In genomic region chr11:114723030-114723429, GRCm38 (mm10) we compare ENCODE assay signal across 16 mouse cellular contexts. TPM values are rescaled to one million over a fixed set of nuclear protein-coding genes. Genes with fewer than 3 reads are reported as not detected.
DNase-seq lines count a peak whose midpoint lies in the region; ATAC-seq and TF ChIP-seq lines count a peak whose summit lies in the region.
"Had no signal": no experiment of that assay in that cellular context is flagged by ENCODE, and none has a peak within 500 bp of the region (broad histone marks: within the 10 kb centered on the region; RNA-seq: fewer than 3 reads in every experiment).

No protein-coding gene starts in this region.

- H3K27ac ChIP-seq in forebrain, embryonic 10.5 days, result 0 out of 2 replicates have a peak overlapping the region, but pooled peaks have one; percentile 15
- H3K27ac ChIP-seq in forebrain, embryonic 15.5 days (replicated peaks), result no peak overlapping the region
- H3K27ac ChIP-seq in embryonic facial prominence, embryonic 14.5 days (replicated peaks; ENCODE audit: low read depth, low read length), result no peak overlapping the region
- no peak overlapping the region for H3K27ac ChIP-seq in hindbrain, embryonic 13.5 days
- H3K27ac ChIP-seq: layer of hippocampus, adult 2 months; midbrain, embryonic 15.5 days had no signal

- H3K36me3 ChIP-seq in forebrain, embryonic 10.5 days (replicated peaks), result no peaks in the 10 kb centered on the region
- H3K36me3 ChIP-seq in forebrain, embryonic 15.5 days, result no peaks in the 10 kb centered on the region
- H3K36me3 ChIP-seq in C2C12 (ENCODE audit: control insufficient read depth, insufficient read depth), result peaks cover 4% of the 10 kb centered on the region
- H3K36me3 ChIP-seq in embryonic facial prominence, embryonic 14.5 days (ENCODE audit: control insufficient read depth, insufficient read depth, low read length), result no peaks in the 10 kb centered on the region
- no peaks in the 10 kb centered on the region for H3K36me3 ChIP-seq in hindbrain, embryonic 13.5 days
- H3K36me3 ChIP-seq: heart, embryonic 12.5 days; midbrain, embryonic 15.5 days had no signal

- no peak for DNase-seq in forebrain, embryonic 10.5 days (ENCODE audit: extremely low spot score, low spot score)
- peak; percentile 88 for DNase-seq in adrenal gland, adult 2 months
- DNase-seq in embryonic facial prominence, embryonic 14.5 days (ENCODE audit: low spot score), result peak; percentile 73
- DNase-seq in left cerebral cortex, adult 11 months (ENCODE audit: low spot score), result no peak
- no peak for DNase-seq in embryo, embryonic 11 days
- DNase-seq: B cell, adult 2 months; cerebellum, postnatal 10 days had no signal

- no peak overlapping the region for H3K4me2 ChIP-seq in forebrain, embryonic 15.5 days (replicated peaks)
- H3K4me2 ChIP-seq in embryonic facial prominence, embryonic 14.5 days (ENCODE audit: low read depth, low read length), result no peak overlapping the region
- H3K4me2 ChIP-seq in hindbrain, embryonic 13.5 days, result no peak overlapping the region
- H3K4me2 ChIP-seq: heart, embryonic 12.5 days; midbrain, embryonic 15.5 days had no signal

- no peaks in the 10 kb centered on the region for H3K79me2 ChIP-seq in C2C12 (ENCODE audit: control insufficient read depth, insufficient read depth)

- H3ac ChIP-seq in C2C12 (ENCODE audit: control insufficient read depth, insufficient read length, low read depth), result no peak overlapping the region

- no peak for ATAC-seq in forebrain, embryonic 15.5 days (replicated peaks)
- ATAC-seq in embryonic facial prominence, embryonic 14.5 days (ENCODE audit: low read depth), result peak; percentile 8; the same call in 1 of the 2 replicates
- no peak for ATAC-seq in hindbrain, embryonic 13.5 days (ENCODE audit: low FRiP score)
- ATAC-seq: activated CD4-positive, CD25-positive, alpha-beta regulatory T cell, adult 4 months; midbrain, embryonic 15.5 days had no signal

- H3K27me3 ChIP-seq in forebrain, embryonic 10.5 days (ENCODE audit: poor library complexity, severe bottlenecking), result peaks cover 12% of the 10 kb centered on the region
- H3K27me3 ChIP-seq in forebrain, embryonic 15.5 days, result no peaks in the 10 kb centered on the region
- H3K27me3 ChIP-seq in C2C12 (ENCODE audit: control insufficient read depth, insufficient read depth, insufficient read length), result no peaks in the 10 kb centered on the region
- H3K27me3 ChIP-seq in embryonic facial prominence, embryonic 14.5 days (replicated peaks; ENCODE audit: control insufficient read depth, insufficient read depth, low read length), result no peaks in the 10 kb centered on the region
- no peaks in the 10 kb centered on the region for H3K27me3 ChIP-seq in hindbrain, embryonic 13.5 days
- H3K27me3 ChIP-seq: heart, embryonic 12.5 days; midbrain, embryonic 15.5 days had no signal

- no peak for TF ChIP-seq CTCF in C2C12 (IDR thresholded peaks at IDR 0.05; ENCODE audit: control insufficient read depth, insufficient read depth, insufficient read length)

- H3K4me3 ChIP-seq in forebrain, embryonic 10.5 days, result no peak overlapping the region
- H3K4me3 ChIP-seq in forebrain, embryonic 15.5 days, result no peak overlapping the region
- H3K4me3 ChIP-seq in C2C12 (ENCODE audit: insufficient read depth, poor library complexity, severe bottlenecking), result no peak overlapping the region
- H3K4me3 ChIP-seq in embryonic facial prominence, embryonic 14.5 days (ENCODE audit: low read depth, low read length), result no peak overlapping the region
- H3K4me3 ChIP-seq in hindbrain, embryonic 13.5 days, result no peak overlapping the region
- H3K4me3 ChIP-seq: erythroblast, embryonic 14.5 days; heart, embryonic 12.5 days; layer of hippocampus, adult 2 months; midbrain, embryonic 15.5 days had no signal

- H3K4me1 ChIP-seq in forebrain, embryonic 10.5 days, result peaks cover 21% of the 10 kb centered on the region
- H3K4me1 ChIP-seq in forebrain, embryonic 15.5 days, result peaks cover 18% of the 10 kb centered on the region
- H3K4me1 ChIP-seq in embryonic facial prominence, embryonic 14.5 days (ENCODE audit: control insufficient read depth, insufficient read depth, low read length), result peaks cover 13% of the 10 kb centered on the region
- peaks cover 20% of the 10 kb centered on the region for H3K4me1 ChIP-seq in hindbrain, embryonic 13.5 days (replicated peaks)

- H3K9ac ChIP-seq in forebrain, embryonic 15.5 days (replicated peaks), result no peak overlapping the region
- H3K9ac ChIP-seq in embryonic facial prominence, embryonic 14.5 days (ENCODE audit: low read depth, low read length), result no peak overlapping the region
- H3K9ac ChIP-seq in hindbrain, embryonic 13.5 days, result no peak overlapping the region
- H3K9ac ChIP-seq: heart, embryonic 12.5 days; midbrain, embryonic 15.5 days had no signal

- WGBS in forebrain, embryonic 10.5 days, result 77% methylated on average over 13 of the region's 13 CpGs
- WGBS in forebrain, embryonic 15.5 days, result 71% methylated on average over 13 of the region's 13 CpGs
- 57% methylated on average over 13 of the region's 13 CpGs for WGBS in embryonic facial prominence, embryonic 14.5 days
- WGBS in hindbrain, embryonic 13.5 days, result 74% methylated on average over 13 of the region's 13 CpGs

- peaks cover 3% of the 10 kb centered on the region; the same call in 1 of the 2 replicates for H3K9me3 ChIP-seq in forebrain, embryonic 10.5 days
- H3K9me3 ChIP-seq in forebrain, embryonic 15.5 days, result no peaks in the 10 kb centered on the region
- no peaks in the 10 kb centered on the region for H3K9me3 ChIP-seq in embryonic facial prominence, embryonic 14.5 days (ENCODE audit: control insufficient read depth, low read length)
- no peaks in the 10 kb centered on the region for H3K9me3 ChIP-seq in hindbrain, embryonic 13.5 days
- H3K9me3 ChIP-seq: midbrain, embryonic 15.5 days had no signal

- no peaks in the 10 kb centered on the region for H3K79me3 ChIP-seq in C2C12 (ENCODE audit: low read depth)

TF ChIP-seq in C2C12, 6 proteins besides CTCF, POLR2A, EP300 and RAD21:
- peak; percentile 43 for TF ChIP-seq MYOD1 (IDR thresholded peaks at IDR 0.05; ENCODE audit: control insufficient read depth, insufficient read length, low read depth)
- TF ChIP-seq USF1 (IDR thresholded peaks at IDR 0.05; ENCODE audit: low read depth), result peak; percentile 97
- no peak for TF ChIP-seq CEBPB (IDR thresholded peaks at IDR 0.05; ENCODE audit: low read depth)
- TF ChIP-seq MYOG (IDR thresholded peaks at IDR 0.05; ENCODE audit: control insufficient read depth, extremely low read depth, insufficient read length), result no peak
- peak; percentile 37 for TF ChIP-seq FOSL1 (IDR thresholded peaks at IDR 0.05; ENCODE audit: insufficient read depth, low read length, poor library complexity, severe bottlenecking)
- peak; percentile 98 for TF ChIP-seq MAX (IDR thresholded peaks at IDR 0.05)

RNA-seq across cellular contexts. Expression of gene Dnaic2, which starts 4.2 kb away (rescaled TPM):
- 0.77 and 1.0 TPM in 2 replicates for polyA plus RNA-seq in forebrain, embryonic 10.5 days (2016; fragmentation: Nextera tagmentation; extraction: Ambion mirVana)
- 1.9 and 2.6 TPM in 2 replicates for polyA plus RNA-seq in forebrain, embryonic 15.5 days (2015; fragmentation: Nextera tagmentation; extraction: Ambion mirVana)
- 0.27 TPM for polyA plus RNA-seq in C2C12 (2012; fragmentation: generic; extraction: Trizol)
- under 1 TPM; 0.17 to 0.58 TPM for total RNA-seq in adrenal gland, adult 2 months (2021)
- polyA plus RNA-seq in adrenal gland, adult 2 months (2012; rRNA removed), result 0.49 and 0.85 TPM in 2 replicates
- 2.2 and 4.6 TPM in 2 replicates for polyA plus RNA-seq in embryonic facial prominence, embryonic 14.5 days (2014; fragmentation: Nextera tagmentation; extraction: Ambion mirVana)
- polyA plus RNA-seq in hindbrain, embryonic 13.5 days (2015; fragmentation: Nextera tagmentation; extraction: Ambion mirVana), result 2.9 and 3.8 TPM in 2 replicates
- total RNA-seq: hematopoietic stem cell, adult 5-6 weeks had no signal
- polyA plus RNA-seq: activated CD4-positive, CD25-positive, alpha-beta regulatory T cell, adult 4 months; erythroblast, embryonic 14.5 days had no signal

RNA-seq across cellular contexts. Expression of gene Kif19a, which starts 42.2 kb away (rescaled TPM):
- polyA plus RNA-seq in forebrain, embryonic 10.5 days (2016; fragmentation: Nextera tagmentation; extraction: Ambion mirVana), result 0.33 and 0.71 TPM in 2 replicates
- polyA plus RNA-seq in forebrain, embryonic 15.5 days (2015; fragmentation: Nextera tagmentation; extraction: Ambion mirVana), result 0.52 and 0.83 TPM in 2 replicates
- 0.25 TPM for polyA plus RNA-seq in C2C12 (2012; fragmentation: generic; extraction: Trizol)
- total RNA-seq in adrenal gland, adult 2 months (2021), result under 1 TPM; 0.48 to 0.66 TPM
- polyA plus RNA-seq in adrenal gland, adult 2 months (2012; rRNA removed), result 0.48 and 1.3 TPM in 2 replicates
- polyA plus RNA-seq in embryonic facial prominence, embryonic 14.5 days (2014; fragmentation: Nextera tagmentation; extraction: Ambion mirVana), result 2.1 TPM in 2 replicates
- polyA plus RNA-seq in hindbrain, embryonic 13.5 days (2015; fragmentation: Nextera tagmentation; extraction: Ambion mirVana), result 1.2 and 1.3 TPM in 2 replicates
- polyA plus RNA-seq: erythroblast, embryonic 14.5 days had no signal

RNA-seq across cellular contexts. Expression of gene Ttyh2, which starts 47.8 kb away (rescaled TPM):
- polyA plus RNA-seq in forebrain, embryonic 10.5 days (2016; fragmentation: Nextera tagmentation; extraction: Ambion mirVana), result 8.6 and 9.5 TPM in 2 replicates
- 23.1 and 24.1 TPM in 2 replicates for polyA plus RNA-seq in forebrain, embryonic 15.5 days (2015; fragmentation: Nextera tagmentation; extraction: Ambion mirVana)
- 20.1 TPM for polyA plus RNA-seq in C2C12 (2012; fragmentation: generic; extraction: Trizol)
- total RNA-seq in adrenal gland, adult 2 months (2021), result 100 to 1,000 TPM in 1 of 2 experiments, 10 to 100 TPM in 1; 70.3 to 115 TPM
- polyA plus RNA-seq in adrenal gland, adult 2 months (2012; rRNA removed), result 135 and 182 TPM in 2 replicates
- 37.7 and 41.1 TPM in 2 replicates for polyA plus RNA-seq in embryonic facial prominence, embryonic 14.5 days (2014; fragmentation: Nextera tagmentation; extraction: Ambion mirVana)
- 33.0 and 33.9 TPM in 2 replicates for polyA plus RNA-seq in hindbrain, embryonic 13.5 days (2015; fragmentation: Nextera tagmentation; extraction: Ambion mirVana)

RNA-seq across cellular contexts. Expression of gene Rpl38, which starts 54.7 kb away (rescaled TPM):
- 1,134 and 1,162 TPM in 2 replicates for polyA plus RNA-seq in forebrain, embryonic 10.5 days (2016; fragmentation: Nextera tagmentation; extraction: Ambion mirVana)
- 787 and 864 TPM in 2 replicates for polyA plus RNA-seq in forebrain, embryonic 15.5 days (2015; fragmentation: Nextera tagmentation; extraction: Ambion mirVana)
- 3,802 TPM for polyA plus RNA-seq in C2C12 (2012; fragmentation: generic; extraction: Trizol)
- 1,000 to 10,000 TPM; 1,183 to 1,186 TPM for total RNA-seq in adrenal gland, adult 2 months (2021)
- 64.3 and 68.3 TPM in 2 replicates for polyA plus RNA-seq in adrenal gland, adult 2 months (2012; rRNA removed)
- 1,079 and 1,191 TPM in 2 replicates for polyA plus RNA-seq in embryonic facial prominence, embryonic 14.5 days (2014; fragmentation: Nextera tagmentation; extraction: Ambion mirVana)
- 809 and 885 TPM in 2 replicates for polyA plus RNA-seq in hindbrain, embryonic 13.5 days (2015; fragmentation: Nextera tagmentation; extraction: Ambion mirVana)

Comparison
In these comparisons a context has a peak if more than half of its experiments do, and no peak if none do; other contexts are left out.
1. DNase-seq: peak in adrenal gland, adult 2 months (single experiment) and embryonic facial prominence, embryonic 14.5 days (single experiment); none in forebrain, embryonic 10.5 days (single experiment), left cerebral cortex, adult 11 months (single experiment) and embryo, embryonic 11 days (single experiment).